ENCODE assay signal across 8 mouse cellular contexts in genomic region chr10:42860159-42860911, GRCm38 (mm10). TPM values are rescaled to one million over a fixed set of nuclear protein-coding genes. Genes with fewer than 3 reads are reported as not detected.
A peak's percentile ranks its signal among the peaks of the same experiment; 100 is the strongest.
DNase-seq lines count a peak whose midpoint lies in the region; ATAC-seq and TF ChIP-seq lines count a peak whose summit lies in the region.

Scml4 (plus strand) TSS chr10:42860370.

- no peaks in the 10 kb centered on the region for H3K27me3 ChIP-seq in small intestine, adult 2 months (ENCODE audit: control insufficient read depth, insufficient read depth, low read length)

- TF ChIP-seq CTCF in left cerebral cortex, adult 2 months (IDR thresholded peaks at IDR 0.05), result no peak
- TF ChIP-seq CTCF in small intestine, adult 2 months (IDR thresholded peaks at IDR 0.05; ENCODE audit: extremely low read depth, insufficient read length, insufficient replicate concordance, low read depth, low read length), result no peak

- TF ChIP-seq POLR2A in small intestine, adult 2 months (IDR thresholded peaks at IDR 0.05; ENCODE audit: low read depth, low read length), result peak; percentile 29; the same call in 1 of the 2 replicates

- peak within 1 kb of the TSS; percentile 40; the same call in 1 of the 2 replicates for H3K27ac ChIP-seq in left cerebral cortex, adult 2 months
- H3K27ac ChIP-seq in small intestine, adult 2 months (ENCODE audit: insufficient read depth, low read depth, low read length), result peak within 1 kb of the TSS; percentile 84

- peaks cover 15% of the 10 kb centered on the region for H3K4me1 ChIP-seq in small intestine, adult 2 months (ENCODE audit: control insufficient read depth, insufficient read depth, insufficient read length, low read length)

- WGBS in small intestine, adult 2 months, result 14% methylated on average over 17 of the region's 17 CpGs

- ATAC-seq in common myeloid progenitor, adult 5-6 weeks (replicated peaks; ENCODE audit: low read depth, poor library complexity, severe bottlenecking), result peak; percentile 72

- intact Hi-C loops in heart, postnatal 25 days (cut with DNase I), result no loop called here
- intact Hi-C loops in heart, postnatal 10 days (cut with DNase I), result no loop called here
- intact Hi-C loops in left cerebral cortex, adult 2 months (cut with DNase I), result loop anchor here (5.0 kb wide), 2 partner anchors 82 to 278 kb away; partner anchors contain the start of genes Nr2e1 and Ostm1

- H3K36me3 ChIP-seq in small intestine, adult 2 months (ENCODE audit: control insufficient read depth, insufficient read depth, low read length), result no peaks in the 10 kb centered on the region

- peak within 1 kb of the TSS; percentile 45 for H3K4me3 ChIP-seq in left cerebral cortex, adult 2 months
- peak within 1 kb of the TSS; percentile 64 for H3K4me3 ChIP-seq in small intestine, adult 2 months (ENCODE audit: low read depth, low read length)

- DNase-seq in heart, adult 8-10 months (ENCODE audit: low spot score), result peak; percentile 59
- DNase-seq in heart, postnatal 25 days (ENCODE audit: low spot score), result no peak
- peak; percentile 51 to 67 for DNase-seq in heart, postnatal 10 days
- DNase-seq in left cerebral cortex, adult 2 months (ENCODE audit: extremely low spot score in 1 of 2, low spot score in 2 of 2), result peak; percentile 23 to 37
- DNase-seq in mesoderm, embryonic 11.5 days (ENCODE audit: low read depth, low spot score), result peak; percentile 71
- DNase-seq in cerebellum, adult 11-12 months, result no peak

RNA-seq across cellular contexts. Expression of gene Scml4, which starts in this region (rescaled TPM):
- 1 to 10 TPM in 1 of 4 experiments, under 1 TPM in 3; 0.69 to 1.9 (median 0.80) TPM for total RNA-seq in heart, adult 8-10 months (2022)
- 1 to 10 TPM; 1.2 to 1.8 TPM for total RNA-seq in heart, postnatal 25 days (2021)
- total RNA-seq in common myeloid progenitor, adult 5-6 weeks (2017), result 2.7 and 3.0 TPM in 2 replicates
- 1 to 10 TPM; 3.6 TPM for total RNA-seq in heart, postnatal 10 days (2021)
- 1 to 10 TPM; 3.6 TPM for total RNA-seq in left cerebral cortex, adult 2 months (2021)
- polyA plus RNA-seq in small intestine, adult 2 months (2012; rRNA removed), result 6.7 and 12.1 TPM in 2 replicates

Comparison
In these comparisons a context has a peak if more than half of its experiments do, and no peak if none do; other contexts are left out.
1. DNase-seq: peak in heart, adult 8-10 months (single experiment), heart, postnatal 10 days (2 of 2), left cerebral cortex, adult 2 months (2 of 2) and mesoderm, embryonic 11.5 days (single experiment); none in heart, postnatal 25 days (single experiment) and cerebellum, adult 11-12 months (single experiment).